ENCODE assay signal across 8 mouse cellular contexts in genomic region chr6:122627469-122628108, GRCm38 (mm10). TPM values are rescaled to one million over a fixed set of nuclear protein-coding genes. Genes with fewer than 3 reads are reported as not detected.
A peak's percentile ranks its signal among the peaks of the same experiment; 100 is the strongest.
DNase-seq lines count a peak whose midpoint lies in the region; ATAC-seq and TF ChIP-seq lines count a peak whose summit lies in the region.
"Had no signal": no experiment of that assay in that cellular context is flagged by ENCODE, and none has a peak within 500 bp of the region (broad histone marks: within the 10 kb centered on the region; RNA-seq: fewer than 3 reads in every experiment).

No protein-coding gene starts in this region.

- H3K4me3 ChIP-seq in lung, embryonic 16.5 days (ENCODE audit: low read length), result peak overlapping the region; percentile 29
- peak overlapping the region; percentile 31 for H3K4me3 ChIP-seq in liver, embryonic 13.5 days (replicated peaks)
- peak overlapping the region; percentile 20; the same call in 1 of the 2 replicates for H3K4me3 ChIP-seq in stomach, postnatal 0 days (ENCODE audit: low read depth, low read length)

- H3K4me1 ChIP-seq in lung, embryonic 16.5 days (replicated peaks; ENCODE audit: control insufficient read depth, insufficient read depth, low read length), result no peaks in the 10 kb centered on the region
- 0 out of 2 replicates have a peak, but pooled peaks cover 6% of the 10 kb centered on the region for H3K4me1 ChIP-seq in liver, embryonic 13.5 days (replicated peaks)
- H3K4me1 ChIP-seq in stomach, postnatal 0 days (replicated peaks; ENCODE audit: control insufficient read depth, insufficient read depth), result no peaks in the 10 kb centered on the region

- no peak overlapping the region for H3K27ac ChIP-seq in lung, embryonic 16.5 days (ENCODE audit: low read length)
- no peak overlapping the region for H3K27ac ChIP-seq in liver, embryonic 13.5 days
- no peak overlapping the region for H3K27ac ChIP-seq in stomach, postnatal 0 days (replicated peaks)

- H3K36me3 ChIP-seq in lung, embryonic 16.5 days (ENCODE audit: control insufficient read depth, insufficient read depth, low read length), result no peaks in the 10 kb centered on the region
- H3K36me3 ChIP-seq in liver, embryonic 13.5 days, result no peaks in the 10 kb centered on the region
- no peaks in the 10 kb centered on the region for H3K36me3 ChIP-seq in stomach, postnatal 0 days (ENCODE audit: control insufficient read depth, insufficient read depth, low read length)

- no peak overlapping the region for H3K9ac ChIP-seq in lung, embryonic 16.5 days (ENCODE audit: low read length)
- H3K9ac ChIP-seq in liver, embryonic 13.5 days, result no peak overlapping the region
- H3K9ac ChIP-seq in stomach, postnatal 0 days (ENCODE audit: low read length), result no peak overlapping the region

- TF ChIP-seq CTCF in stomach, postnatal 0 days (IDR thresholded peaks at IDR 0.05; ENCODE audit: low read depth), result no peak

- DNase-seq in lung, postnatal 14 days, result no peak
- DNase-seq in liver, embryonic 13.5 days, result no peak
- DNase-seq in stomach, postnatal 0 days (ENCODE audit: low spot score), result no peak
- no peak for DNase-seq in layer of hippocampus, adult 9-10 months (ENCODE audit: low spot score)
- DNase-seq in cerebellum, postnatal 14 days, result no peak

- H3K27me3 ChIP-seq in lung, embryonic 16.5 days (ENCODE audit: control insufficient read depth, insufficient read depth, low read depth, low read length), result no peaks in the 10 kb centered on the region; the same call in 1 of the 2 replicates
- peaks cover 19% of the 10 kb centered on the region for H3K27me3 ChIP-seq in liver, embryonic 13.5 days
- H3K27me3 ChIP-seq in stomach, postnatal 0 days (ENCODE audit: control insufficient read depth, insufficient read depth, low read length), result no peaks in the 10 kb centered on the region

- TF ChIP-seq EP300 in stomach, postnatal 0 days (optimal IDR thresholded peaks at IDR 0.05), result no peak

- peak overlapping the region; percentile 47 for H3K4me2 ChIP-seq in lung, embryonic 16.5 days (ENCODE audit: low read depth, low read length)
- H3K4me2 ChIP-seq in liver, embryonic 13.5 days, result peak overlapping the region; percentile 52
- peak overlapping the region; percentile 41; the same call in 1 of the 2 replicates for H3K4me2 ChIP-seq in stomach, postnatal 0 days (replicated peaks; ENCODE audit: low read depth)

- no peaks in the 10 kb centered on the region for H3K9me3 ChIP-seq in lung, embryonic 16.5 days (ENCODE audit: control insufficient read depth, low read length)
- H3K9me3 ChIP-seq in liver, embryonic 13.5 days (replicated peaks), result no peaks in the 10 kb centered on the region
- no peaks in the 10 kb centered on the region for H3K9me3 ChIP-seq in stomach, postnatal 0 days (ENCODE audit: control insufficient read depth, low read length)

- no peak for ATAC-seq in lung, embryonic 16.5 days (ENCODE audit: low read depth)
- ATAC-seq in granulocyte monocyte progenitor cell, adult 5-6 weeks (replicated peaks; ENCODE audit: poor library complexity, severe bottlenecking), result peak; percentile 64
- no peak for ATAC-seq in liver, embryonic 13.5 days (ENCODE audit: low read depth)
- no peak for ATAC-seq in stomach, postnatal 0 days (ENCODE audit: low FRiP score, low TSS enrichment)

- WGBS in lung, embryonic 16.5 days, result 22% methylated on average over 20 of the region's 20 CpGs
- 13% methylated on average over 20 of the region's 20 CpGs for WGBS in liver, embryonic 13.5 days (ENCODE audit: insufficient replicate concordance)
- WGBS in stomach, postnatal 0 days, result 26% methylated on average over 20 of the region's 20 CpGs

RNA-seq across cellular contexts. Expression of gene Dppa3, which starts 1.4 kb away (rescaled TPM):
- 0.39 TPM in 1 of 2 replicates, not detected in the other for polyA plus RNA-seq in lung, embryonic 16.5 days (2015; fragmentation: Nextera tagmentation; extraction: Ambion mirVana)
- not detected in 2 replicates for total RNA-seq in granulocyte monocyte progenitor cell, adult 5-6 weeks (2014; fragmentation: Nextera tagmentation)
- total RNA-seq in granulocyte monocyte progenitor cell, adult 5-6 weeks (2017), result not detected in 2 replicates
- polyA plus RNA-seq in liver, embryonic 13.5 days (2015; fragmentation: Nextera tagmentation; extraction: Ambion mirVana), result not detected in 2 replicates
- not detected in 2 replicates for polyA plus RNA-seq in stomach, postnatal 0 days (2015; fragmentation: Nextera tagmentation; extraction: Ambion mirVana)
- total RNA-seq: layer of hippocampus, adult 8-10 months had no signal

RNA-seq across cellular contexts. Expression of gene Gdf3, which starts 17.7 kb away (rescaled TPM):
- 0.06 TPM in 1 of 2 replicates, not detected in the other for polyA plus RNA-seq in lung, embryonic 16.5 days (2015; fragmentation: Nextera tagmentation; extraction: Ambion mirVana)
- 3.5 and 3.8 TPM in 2 replicates for total RNA-seq in granulocyte monocyte progenitor cell, adult 5-6 weeks (2014; fragmentation: Nextera tagmentation)
- total RNA-seq in granulocyte monocyte progenitor cell, adult 5-6 weeks (2017), result 5.1 and 6.1 TPM in 2 replicates
- polyA plus RNA-seq in liver, embryonic 13.5 days (2015; fragmentation: Nextera tagmentation; extraction: Ambion mirVana), result 5.4 and 5.6 TPM in 2 replicates
- polyA plus RNA-seq in stomach, postnatal 0 days (2015; fragmentation: Nextera tagmentation; extraction: Ambion mirVana), result not detected in 2 replicates
- total RNA-seq: layer of hippocampus, adult 8-10 months had no signal

RNA-seq across cellular contexts. Expression of gene Apobec1, which starts 25.3 kb away (rescaled TPM):
- 5.2 and 7.0 TPM in 2 replicates for polyA plus RNA-seq in lung, embryonic 16.5 days (2015; fragmentation: Nextera tagmentation; extraction: Ambion mirVana)
- total RNA-seq in granulocyte monocyte progenitor cell, adult 5-6 weeks (2014; fragmentation: Nextera tagmentation), result 17.0 and 28.1 TPM in 2 replicates
- 11.9 and 15.3 TPM in 2 replicates for total RNA-seq in granulocyte monocyte progenitor cell, adult 5-6 weeks (2017)
- polyA plus RNA-seq in liver, embryonic 13.5 days (2015; fragmentation: Nextera tagmentation; extraction: Ambion mirVana), result 2.8 and 3.8 TPM in 2 replicates
- polyA plus RNA-seq in stomach, postnatal 0 days (2015; fragmentation: Nextera tagmentation; extraction: Ambion mirVana), result 7.3 and 7.8 TPM in 2 replicates
